Mouse (Mus musculus) heart, embryonic 11.5 days (tissue): ENCODE data around the gene Syt13. TPM values are rescaled to one million over a fixed set of nuclear protein-coding genes. Genes with fewer than 3 reads are reported as not detected.

Source experiments
- ATAC-seq: fragments of 200-750 bp; cut with Nextera tagmentation; replicated peaks from 2 replicates; pipeline ENCODE4 v1.8.0; 2017; ENCODE audit warnings: moderate library complexity; ENCODE audit not compliant: insufficient number of reproducible peaks, low FRiP score, low TSS enrichment
- H3K27ac ChIP-seq: fragments of 300-500 bp; sonication (generic); 2 replicates; pipeline ENCODE4 v1.5.1; 2014; ENCODE audit warnings: mild to moderate bottlenecking, low read depth, low read length
- H3K27me3 ChIP-seq: fragments of 300-500 bp; sonication (generic); 2 replicates; pipeline ENCODE4 v1.6.1; 2014; ENCODE audit warnings: mild to moderate bottlenecking, low read length, mixed read lengths; ENCODE audit not compliant: control insufficient read depth, insufficient read depth
- H3K36me3 ChIP-seq: fragments of 300-500 bp; sonication (generic); 2 replicates; pipeline ENCODE4 v1.6.1; 2014; ENCODE audit warnings: mild to moderate bottlenecking, low read length, moderate library complexity, mixed read lengths; ENCODE audit not compliant: control insufficient read depth, insufficient read depth
- H3K4me1 ChIP-seq: fragments of 300-500 bp; sonication (generic); 2 replicates; pipeline ENCODE4 v1.6.1; 2014; ENCODE audit warnings: low read length; ENCODE audit not compliant: control insufficient read depth, insufficient read depth
- H3K4me2 ChIP-seq: fragments of 300-500 bp; sonication (generic); 2 replicates; pipeline ENCODE4 v1.6.1; 2014; ENCODE audit warnings: mild to moderate bottlenecking, moderate library complexity
- H3K4me3 ChIP-seq: fragments of 300-500 bp; sonication (generic); 2 replicates; pipeline ENCODE4 v1.5.1; 2014; ENCODE audit warnings: low read depth, low read length
- H3K9ac ChIP-seq: fragments of 300-500 bp; sonication (generic); 2 replicates; pipeline ENCODE4 v1.6.1; 2014; ENCODE audit warnings: mild to moderate bottlenecking, low read depth, low read length, moderate library complexity
- H3K9me3 ChIP-seq: fragments of 300-500 bp; sonication (generic); replicated peaks from 2 replicates; pipeline ENCODE4 v1.6.1; 2016; ENCODE audit warnings: low read length; ENCODE audit not compliant: control insufficient read depth
- whole genome bisulfite sequencing: fragments of 180-500 bp; shearing (Covaris S2); extraction: QIAGEN DNeasy Blood & Tissue Kit; methylation state at CpG from one replicate; pipeline ENCODE4 v1.1.7; 2014; ENCODE audit not compliant: insufficient replicate concordance; 5-methylcytosine and 5-hydroxymethylcytosine counted together
- polyA plus RNA-seq: library from polyadenylated mRNA; unstranded; fragments of >200 nt; fragmentation: Nextera tagmentation; extraction: Ambion mirVana; gene quantifications from 2 replicates; pipeline ENCODE4 v1.2.1, GENCODE M21; 2014

The Syt13 gene
- polyA plus RNA-seq, 1 experiment from 2014 or later: 0.52 TPM

DNA sequence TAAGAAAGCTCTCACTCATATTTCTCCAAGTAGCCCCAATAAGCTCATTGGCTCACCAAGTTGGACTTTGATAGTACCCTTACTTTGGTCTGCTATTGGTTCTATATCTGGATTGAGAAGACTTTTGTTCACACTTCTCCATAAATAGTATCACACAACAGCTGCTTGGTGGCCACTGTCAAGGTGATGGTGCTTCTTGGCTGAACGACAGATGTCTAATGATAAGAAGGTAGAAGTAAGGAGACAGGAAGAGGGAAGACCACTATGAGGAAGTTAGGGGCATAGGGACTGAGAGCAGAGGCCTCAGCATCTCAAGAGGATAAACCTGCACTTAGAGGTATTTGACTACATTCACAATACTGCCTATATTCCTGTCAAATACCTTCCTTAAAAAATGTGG lies 49.4 kb downstream of the Syt13 start:
- H3K4me1 ChIP-seq: peaks cover 16% of the 10 kb centered on the region; the same call in 1 of the 2 replicates
- no peak overlapping the region for H3K4me2 ChIP-seq
- ATAC-seq: no peak
- H3K9me3 ChIP-seq: no peaks in the 10 kb centered on the region
- WGBS: 62% methylated on average over 1 of the region's 1 CpGs
- H3K36me3 ChIP-seq: no peaks in the 10 kb centered on the region
- no peak overlapping the region for H3K4me3 ChIP-seq
- H3K27ac ChIP-seq: no peak overlapping the region
- H3K9ac ChIP-seq: no peak overlapping the region
- H3K27me3 ChIP-seq: no peaks in the 10 kb centered on the region

DNA sequence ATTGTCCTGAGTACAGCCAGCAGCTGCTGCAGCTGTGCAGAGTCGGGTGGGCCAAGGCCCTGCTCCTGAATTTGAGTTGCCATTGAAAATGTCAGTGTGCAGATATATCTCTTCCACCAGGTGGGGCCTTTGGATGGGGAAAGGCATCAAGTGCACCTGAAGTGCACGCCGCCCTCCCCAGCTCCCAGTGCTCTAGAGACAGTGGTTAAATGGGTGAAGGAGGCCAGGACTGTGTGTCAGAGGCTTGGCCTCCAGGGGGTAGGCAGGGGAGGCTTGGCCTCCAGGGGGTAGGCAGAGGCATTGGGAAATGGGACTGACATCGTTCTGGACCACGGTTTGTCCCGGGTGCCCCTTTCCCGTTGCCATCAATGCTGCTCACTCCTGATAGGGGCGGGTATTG lies 51.4 kb downstream of the Syt13 start:
- H3K27me3 ChIP-seq: no peaks in the 10 kb centered on the region
- H3K4me2 ChIP-seq: no peak overlapping the region
- H3K4me3 ChIP-seq: no peak overlapping the region
- H3K27ac ChIP-seq: no peak overlapping the region
- H3K4me1 ChIP-seq: peaks cover 16% of the 10 kb centered on the region; the same call in 1 of the 2 replicates
- no peak for ATAC-seq
- no peak overlapping the region for H3K9ac ChIP-seq
- H3K36me3 ChIP-seq: no peaks in the 10 kb centered on the region
- 54% methylated on average over 8 of the region's 8 CpGs for WGBS
- H3K9me3 ChIP-seq: no peaks in the 10 kb centered on the region

DNA sequence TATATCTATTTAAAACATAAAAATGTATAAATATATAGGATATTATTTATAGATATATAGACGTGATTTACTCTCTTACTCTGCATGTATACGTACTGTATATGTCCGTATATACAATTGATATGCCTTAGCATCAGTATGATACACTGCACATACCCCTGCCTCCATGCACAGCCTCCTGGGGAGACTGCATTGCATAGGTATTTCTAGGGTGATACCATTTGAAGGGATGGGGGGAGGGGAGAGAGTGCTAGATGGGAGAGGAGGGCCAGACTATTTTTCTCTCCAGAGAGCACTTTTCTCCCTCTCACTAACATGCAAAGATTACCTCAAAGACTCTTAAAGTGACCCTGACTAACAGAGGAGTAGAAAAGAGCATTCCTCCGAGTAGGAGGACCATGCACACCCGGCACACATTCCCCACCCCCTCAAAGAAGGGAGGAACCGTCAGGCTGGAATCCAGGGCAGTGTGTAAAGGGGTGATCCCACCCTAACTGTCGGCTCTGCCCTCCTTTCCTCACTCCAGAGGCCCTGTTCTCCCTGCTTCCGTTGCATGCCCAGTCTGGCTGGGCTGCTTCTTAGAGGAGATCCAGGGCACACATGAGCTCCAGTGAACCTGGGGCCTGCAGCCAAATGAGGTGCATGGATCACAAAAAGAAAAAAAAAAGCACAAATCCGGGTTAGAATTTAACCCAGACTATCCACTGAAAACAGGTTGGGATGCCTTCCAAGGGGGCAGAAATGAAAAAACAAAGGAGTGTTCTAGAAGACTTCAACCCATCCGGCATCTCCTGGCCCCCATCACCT lies 52.3 kb downstream of the Syt13 start:
- Histone ChIP-seq H3K4me1 (peaks cover 16% of the 10 kb centered on the region; the same call in 1 of the 2 replicates), H3K9ac (no peak overlapping the region), H3K9me3 (no peaks in the 10 kb centered on the region), H3K27ac (no peak overlapping the region), H3K36me3 (peaks cover under 1% of the 10 kb centered on the region; the same call in 1 of the 2 replicates), H3K4me2 (peak overlapping the region; percentile 6; the same call in 1 of the 2 replicates), H3K27me3 (no peaks in the 10 kb centered on the region), H3K4me3 (no peak overlapping the region)
- ATAC-seq: no peak; the same call in 1 of the 2 replicates
- 22% methylated on average over 10 of the region's 10 CpGs for WGBS

DNA sequence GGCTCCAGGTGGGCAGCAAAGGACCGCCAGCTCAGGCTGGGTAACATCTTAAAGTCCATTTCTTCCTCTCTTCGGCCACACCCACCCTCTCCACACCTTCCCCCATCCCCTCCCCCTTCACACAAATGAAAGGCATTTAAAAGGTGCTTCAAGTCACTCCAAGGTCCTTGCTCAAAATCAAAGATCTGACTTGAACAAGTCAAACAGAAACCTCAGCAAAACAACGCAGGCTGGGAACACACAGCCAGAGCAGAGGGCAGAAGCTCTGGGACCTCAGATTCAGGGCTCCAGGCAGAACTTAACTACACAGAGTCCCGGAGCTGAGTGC lies 52.9 kb downstream of the Syt13 start:
- WGBS: 45% methylated on average over 4 of the region's 4 CpGs
- Histone ChIP-seq H3K9ac (0 out of 2 replicates have a peak overlapping the region, but pooled peaks have one; percentile 22), H3K4me1 (peaks cover 16% of the 10 kb centered on the region; the same call in 1 of the 2 replicates), H3K4me2 (no peak overlapping the region), H3K4me3 (no peak overlapping the region), H3K36me3 (peaks cover 6% of the 10 kb centered on the region), H3K27ac (no peak overlapping the region), H3K27me3 (no peaks in the 10 kb centered on the region), H3K9me3 (no peaks in the 10 kb centered on the region)
- ATAC-seq: no peak

DNA sequence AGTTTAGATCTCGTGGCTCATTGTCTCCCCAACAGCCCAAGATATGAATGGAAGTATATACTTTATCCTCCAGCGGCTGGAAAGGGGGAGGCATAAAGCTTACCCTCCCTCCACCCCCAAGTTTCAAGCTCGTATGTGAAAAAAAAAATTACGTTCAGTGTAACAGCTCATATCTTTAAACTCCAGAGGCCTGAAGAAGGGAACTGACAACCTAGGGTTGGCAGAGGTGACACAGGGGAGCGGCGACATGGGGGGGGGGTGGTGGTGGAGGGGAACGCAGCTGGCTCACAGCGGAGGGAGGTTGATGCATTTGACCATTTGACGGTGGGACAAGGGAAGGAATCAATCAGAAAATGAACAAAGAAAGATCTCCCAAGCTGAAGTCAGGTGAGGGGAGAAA lies 56.2 kb downstream of the Syt13 start:
- Histone ChIP-seq H3K9ac (no peak overlapping the region), H3K4me1 (peaks cover 16% of the 10 kb centered on the region; the same call in 1 of the 2 replicates), H3K4me3 (no peak overlapping the region), H3K4me2 (no peak overlapping the region), H3K36me3 (peaks cover 24% of the 10 kb centered on the region), H3K27me3 (no peaks in the 10 kb centered on the region), H3K27ac (no peak overlapping the region), H3K9me3 (no peaks in the 10 kb centered on the region)
- 79% methylated on average over 9 of the region's 9 CpGs for WGBS
- ATAC-seq: no peak

DNA sequence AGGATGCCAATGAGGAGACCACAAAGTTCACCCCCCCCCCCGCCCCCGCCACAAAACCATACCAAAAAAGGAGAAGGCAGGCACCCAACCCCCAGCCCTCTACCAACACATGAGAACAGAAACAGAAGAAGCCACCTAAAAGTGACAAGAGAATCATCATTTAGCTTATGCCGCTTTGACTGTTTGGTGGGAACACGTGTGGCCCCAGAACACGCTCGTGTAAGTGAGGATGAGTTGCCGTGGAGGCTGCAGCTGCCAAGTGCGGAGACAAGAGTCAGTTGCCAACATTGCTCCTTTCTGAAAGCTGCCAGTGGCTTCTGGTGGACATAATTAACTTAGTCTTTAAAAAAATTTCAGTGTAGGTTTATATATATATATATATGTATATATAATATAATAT lies 56.6 kb downstream of the Syt13 start:
- no peak overlapping the region for H3K4me2 ChIP-seq
- no peak overlapping the region for H3K9ac ChIP-seq
- no peak overlapping the region for H3K4me3 ChIP-seq
- ATAC-seq: no peak
- peaks cover 15% of the 10 kb centered on the region; the same call in 1 of the 2 replicates for H3K4me1 ChIP-seq
- H3K27me3 ChIP-seq: no peaks in the 10 kb centered on the region
- peaks cover 24% of the 10 kb centered on the region for H3K36me3 ChIP-seq
- H3K9me3 ChIP-seq: no peaks in the 10 kb centered on the region
- 93% methylated on average over 8 of the region's 8 CpGs for WGBS
- H3K27ac ChIP-seq: no peak overlapping the region

DNA sequence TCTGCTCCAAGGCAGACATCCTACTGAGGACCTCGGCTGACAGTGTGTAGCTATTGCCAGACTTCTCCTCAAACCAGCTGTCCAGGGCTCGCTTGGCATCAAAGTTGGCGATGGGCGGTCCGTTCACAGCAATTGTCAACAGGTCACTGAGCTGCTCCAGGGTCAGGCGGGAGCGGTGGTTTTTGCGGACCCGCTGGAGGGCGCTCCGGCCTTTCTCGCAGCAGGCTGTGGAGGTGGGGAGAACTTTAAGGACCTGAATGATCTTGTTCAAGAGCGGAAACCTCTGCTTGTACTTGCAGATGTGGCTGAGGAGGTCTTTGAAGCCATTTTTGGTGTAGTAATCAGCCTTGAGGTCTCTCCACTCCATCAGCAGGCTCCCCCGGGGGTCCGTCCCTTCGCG lies 57.2 kb downstream of the Syt13 start:
- Histone ChIP-seq H3K9ac (no peak overlapping the region), H3K4me1 (peaks cover 10% of the 10 kb centered on the region; the same call in 1 of the 2 replicates), H3K4me2 (no peak overlapping the region), H3K4me3 (no peak overlapping the region), H3K36me3 (peaks cover 24% of the 10 kb centered on the region), H3K9me3 (no peaks in the 10 kb centered on the region), H3K27ac (no peak overlapping the region), H3K27me3 (no peaks in the 10 kb centered on the region)
- no peak for ATAC-seq
- 89% methylated on average over 17 of the region's 17 CpGs for WGBS

DNA sequence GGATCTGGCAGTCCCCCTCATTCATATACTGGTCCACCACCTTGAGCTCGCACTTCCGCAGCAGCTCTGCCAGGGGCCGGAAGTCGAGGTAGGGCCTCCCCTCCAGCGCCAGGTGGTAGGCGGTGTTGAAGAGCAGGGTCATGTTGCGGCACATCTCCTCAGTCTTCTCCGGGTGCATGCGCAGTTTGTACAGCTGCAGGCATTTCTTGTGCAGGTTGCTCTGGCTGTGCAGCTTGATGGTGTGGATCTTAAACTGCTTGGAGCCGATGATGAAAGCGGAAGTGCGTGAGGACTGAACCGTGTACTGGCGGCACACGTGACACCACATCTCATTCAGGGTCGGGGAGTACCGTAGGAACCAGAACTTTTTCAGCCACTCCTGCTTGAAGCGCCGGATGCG lies 58.7 kb downstream of the Syt13 start:
- Histone ChIP-seq H3K9me3 (no peaks in the 10 kb centered on the region), H3K36me3 (peaks cover 24% of the 10 kb centered on the region), H3K4me1 (no peaks in the 10 kb centered on the region), H3K27ac (no peak overlapping the region), H3K4me3 (no peak overlapping the region), H3K4me2 (no peak overlapping the region), H3K27me3 (no peaks in the 10 kb centered on the region), H3K9ac (no peak overlapping the region)
- no peak for ATAC-seq
- WGBS: 94% methylated on average over 20 of the region's 20 CpGs
